Mouse (Mus musculus): ENCODE results near the gene Wdr43. TPM values are rescaled to one million over a fixed set of nuclear protein-coding genes. Genes with fewer than 3 reads are reported as not detected.

Wdr43 gene
- total RNA-seq, 2 experiments from 2014 or later, result 29.5 to 33.9 TPM

DNA sequence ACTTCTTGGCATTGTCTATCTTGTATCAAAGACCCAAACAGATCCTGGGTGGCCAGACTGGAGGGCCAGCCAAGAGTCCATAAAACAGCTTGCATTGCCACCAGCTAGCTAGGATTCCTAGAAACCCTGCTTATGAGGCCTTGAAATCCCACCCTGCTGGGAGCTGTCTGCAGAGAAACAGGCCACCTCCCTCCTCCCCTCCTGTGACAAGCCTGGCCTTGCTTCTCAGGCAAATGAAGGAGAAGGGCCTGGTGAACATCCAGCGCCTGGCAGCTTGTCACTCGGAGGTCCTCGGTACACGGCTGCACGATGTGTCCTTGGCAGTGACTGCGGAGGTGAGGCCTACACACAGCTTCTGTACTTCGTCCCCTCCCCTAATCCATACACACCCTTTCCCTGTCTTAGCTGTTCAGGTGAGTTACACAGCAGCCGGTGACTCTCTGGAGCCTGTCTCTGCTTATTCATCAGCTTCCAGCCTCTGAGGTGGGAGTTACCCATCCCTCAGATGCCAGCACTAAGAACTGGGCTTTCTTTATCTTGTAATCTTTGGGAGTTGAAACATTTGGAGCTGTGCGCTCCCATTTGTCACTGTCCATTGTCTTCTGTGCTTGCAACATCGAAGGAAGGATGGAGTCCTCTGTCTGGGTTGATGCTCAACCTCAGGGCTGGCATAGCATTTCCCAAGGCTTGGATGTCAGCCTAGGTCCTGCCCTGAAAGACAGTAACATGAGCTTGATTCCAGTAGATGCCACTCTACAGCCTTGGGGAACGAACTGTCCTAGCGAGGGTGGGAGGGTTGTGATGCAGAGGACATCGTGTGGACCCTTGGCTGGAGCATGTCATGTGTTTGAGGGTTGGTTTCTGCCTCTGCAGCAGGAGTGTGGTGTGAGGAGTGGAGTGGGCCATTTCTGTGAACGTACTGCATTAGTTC is 90.1 kb downstream of the Wdr43 start:
- peak; percentile 27 for DNase-seq

GRCm38 (mm10) chr17:71707715-71708114 is 92.0 kb downstream of the Wdr43 start:
- no peak for DNase-seq

Other genes with a start within 250 kb of the Wdr43 start
- gene Gm4707, start 156.0 kb upstream of the Wdr43 start, total RNA-seq (2021), result 1 to 10 TPM; 1.2 to 2.9 TPM
- gene Smchd1, start 140.6 kb upstream of the Wdr43 start, total RNA-seq (2021), result 10 to 100 TPM; 33.8 to 36.2 TPM
- gene Ndc80, start 89.0 kb upstream of the Wdr43 start, total RNA-seq (2021), result 10 to 100 TPM; 21.3 to 25.3 TPM
- under 1 TPM; 0.24 to 0.32 TPM for gene Spdya, start 63.8 kb upstream of the Wdr43 start, total RNA-seq (2021)
- gene Togaram2, start 57.4 kb downstream of the Wdr43 start, total RNA-seq (2021), result 1 to 10 TPM; 2.0 to 2.6 TPM
- gene Pcare, start 137.0 kb downstream of the Wdr43 start, total RNA-seq (2021), result 1 to 10 TPM; 1.4 to 1.6 TPM
- gene Clip4, start 152.6 kb downstream of the Wdr43 start, total RNA-seq (2021), result 100 to 1,000 TPM; 173 TPM